Mouse (Mus musculus) E14TG2a.4 (cell line): ENCODE measurements around the gene Cuta.
"Not testable (repeated sequence)": the region's sequence is repeated elsewhere in the genome, so short reads cannot be mapped to it uniquely, and the experiment has no call there.

Experiments used
- H3K27me3 ChIP-seq: 2 replicates; pipeline ENCODE4 v1.6.1; 2014; ENCODE audit warnings: low read length, control low read depth; ENCODE audit not compliant: insufficient read depth
- H3K36me3 ChIP-seq: 2 replicates; pipeline ENCODE4 v1.6.1; 2014; ENCODE audit warnings: low read length, control low read depth; ENCODE audit not compliant: insufficient read depth
- H3K4me1 ChIP-seq: replicated peaks from 2 replicates; pipeline ENCODE4 v1.6.1; 2014; ENCODE audit warnings: low read depth, low read length, control low read depth
- H3K4me3 ChIP-seq: replicated peaks from 2 replicates; pipeline ENCODE4 v1.5.1; 2014; ENCODE audit warnings: mild to moderate bottlenecking, low read length
- H3K9me3 ChIP-seq: 2 replicates; pipeline ENCODE4 v1.6.1; 2014; ENCODE audit warnings: low read length, control low read depth
- CTCF ChIP-seq: conservative IDR thresholded peaks from 2 replicates; pipeline ENCODE4 v1.5.1; 2014; ENCODE audit warnings: low read length
- NANOG ChIP-seq: IDR thresholded peaks from 2 replicates; pipeline ENCODE4 v1.6.1; 2014; ENCODE audit warnings: borderline replicate concordance, low read length, mixed read lengths
- POU5F1 ChIP-seq: IDR thresholded peaks from 2 replicates; pipeline ENCODE4 v1.6.1; 2014; ENCODE audit warnings: low read length, borderline replicate concordance

The Cuta gene

DNA sequence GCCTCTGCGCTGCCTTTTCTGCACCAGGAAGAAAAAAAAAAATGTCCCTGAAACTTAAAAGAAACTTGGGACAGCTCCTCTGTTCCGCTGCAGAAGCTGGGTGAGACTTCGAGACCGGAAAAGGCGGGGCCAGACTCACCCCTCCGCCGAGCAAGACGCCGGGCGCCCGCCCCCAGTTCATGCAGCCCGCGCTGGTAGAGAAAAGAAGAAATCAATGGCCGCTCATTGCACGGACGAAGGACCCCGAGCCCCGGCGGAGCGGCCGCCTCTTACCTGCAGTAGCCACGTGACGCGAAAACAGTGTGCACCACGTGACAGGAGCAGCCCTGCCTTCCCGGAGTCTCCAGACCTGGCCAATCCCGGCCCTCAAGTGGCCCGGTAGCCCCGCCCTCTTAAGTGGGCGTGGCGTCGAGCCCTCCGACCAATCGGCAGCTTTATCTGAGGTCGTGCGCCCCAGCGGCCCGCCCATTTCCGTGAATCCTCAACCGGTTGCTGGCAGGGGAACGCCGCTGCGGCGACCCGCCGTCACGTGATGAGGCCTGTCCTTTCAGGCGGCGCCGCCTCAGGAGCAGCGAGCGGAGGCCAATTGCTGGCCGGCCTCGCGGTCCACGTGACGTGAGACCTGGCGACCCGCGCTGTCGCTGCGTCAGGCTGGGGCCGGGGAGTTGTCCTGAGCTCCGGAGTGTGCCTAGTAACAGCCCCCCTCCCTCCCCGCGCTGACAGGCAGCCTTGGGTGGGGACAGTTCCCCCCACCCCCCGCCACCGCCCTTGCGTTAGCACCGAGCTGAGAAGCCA lies at the start of gene Cuta:
TSS of gene Cuta (minus strand) at position 392 of the 795 bp plus-strand sequence.
- Histone ChIP-seq H3K27me3 (peaks cover 23% of the 10 kb centered on the region), H3K36me3 (peaks cover 41% of the 10 kb centered on the region), H3K4me1 (peaks cover 72% of the 10 kb centered on the region), H3K4me3 (peak within 1 kb of the TSS; percentile 91), H3K9me3 (no peaks in the 10 kb centered on the region)
- TF ChIP-seq CTCF (no peak), POU5F1 (no peak), NANOG (no peak)

GRCm38 (mm10) chr17:26985503-26986179 lies 46.3 kb upstream of the Cuta start:
- Histone ChIP-seq H3K4me3 (no peak overlapping the region), H3K36me3 (peaks cover 6% of the 10 kb centered on the region), H3K9me3 (no peaks in the 10 kb centered on the region; the same call in 1 of the 2 replicates), H3K4me1 (peaks cover 9% of the 10 kb centered on the region), H3K27me3 (no peaks in the 10 kb centered on the region)
- no peak for TF ChIP-seq NANOG
- no peak for TF ChIP-seq POU5F1
- TF ChIP-seq CTCF, result no peak

- TF ChIP-seq NANOG, result no peak
- no peak for TF ChIP-seq POU5F1
- no peak for TF ChIP-seq CTCF
- no peaks in the 10 kb centered on the region; the same call in 1 of the 2 replicates for H3K9me3 ChIP-seq
Observed at GRCm38 (mm10) chr17:26983382-26983781, 44.0 kb upstream of the Cuta start.

DNA sequence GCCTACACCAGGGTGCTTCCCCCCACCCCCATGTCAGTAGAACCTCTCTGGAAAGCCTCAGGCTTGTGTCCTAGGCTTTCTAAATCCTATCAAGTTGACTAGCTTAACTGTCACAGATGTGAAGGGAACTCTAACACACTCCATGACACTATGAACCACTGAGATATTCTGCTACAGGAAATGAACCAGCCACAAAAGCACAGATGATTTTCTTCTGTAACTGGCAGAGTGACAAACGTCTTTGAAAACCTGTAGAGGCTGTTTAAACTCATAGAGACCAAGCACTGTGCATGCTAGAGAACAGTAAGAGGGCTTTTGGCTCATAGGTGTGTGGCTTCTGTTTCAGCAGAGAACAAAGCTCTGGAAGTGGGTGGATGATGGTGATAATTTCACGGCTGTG lies 41.7 kb upstream of the Cuta start:
- TF ChIP-seq CTCF, result no peak
- no peak for TF ChIP-seq NANOG
- no peak for TF ChIP-seq POU5F1
- Histone ChIP-seq H3K27me3 (no peaks in the 10 kb centered on the region), H3K4me3 (no peak overlapping the region), H3K36me3 (peaks cover 49% of the 10 kb centered on the region), H3K9me3 (no peaks in the 10 kb centered on the region), H3K4me1 (peaks cover 12% of the 10 kb centered on the region)

More at GRCm38 (mm10) chr17:26983382-26983781, 44.0 kb upstream of the Cuta start:
- Histone ChIP-seq H3K4me3 (no peak overlapping the region), H3K4me1 (no peaks in the 10 kb centered on the region; the same call in 1 of the 2 replicates), H3K27me3 (no peaks in the 10 kb centered on the region), H3K36me3 (peaks cover 27% of the 10 kb centered on the region)

DNA sequence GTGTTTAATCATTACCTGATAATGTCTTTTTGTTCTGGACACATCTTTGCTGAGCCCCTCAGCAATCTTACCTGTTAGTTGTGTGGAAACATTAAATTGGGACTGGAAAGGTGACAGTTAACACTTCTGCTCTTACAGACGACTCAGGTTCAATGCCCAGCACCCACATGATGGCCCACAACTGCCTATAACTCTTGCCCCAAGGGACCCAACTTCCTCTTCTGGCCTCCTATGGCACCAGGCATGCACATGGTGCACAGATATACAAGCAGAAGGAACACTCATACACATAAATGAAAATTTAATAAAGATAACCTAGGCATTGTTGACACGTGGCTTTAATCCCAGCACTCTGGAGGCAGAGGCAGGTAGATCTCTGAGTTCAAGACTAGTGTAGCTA lies 40.1 kb upstream of the Cuta start:
- TF ChIP-seq CTCF (no peak), POU5F1 (no peak), NANOG (no peak)
- Histone ChIP-seq H3K27me3 (no peaks in the 10 kb centered on the region), H3K9me3 (no peaks in the 10 kb centered on the region), H3K4me3 (no peak overlapping the region), H3K36me3 (peaks cover 65% of the 10 kb centered on the region), H3K4me1 (peaks cover 29% of the 10 kb centered on the region)

GRCm38 (mm10) chr17:26977354-26977753 lies 38.0 kb upstream of the Cuta start:
- Histone ChIP-seq H3K4me1 (peaks cover 40% of the 10 kb centered on the region), H3K36me3 (peaks cover 71% of the 10 kb centered on the region)
- not testable (repeated sequence) for H3K27me3 ChIP-seq, H3K4me3 ChIP-seq, H3K9me3 ChIP-seq
- peak; percentile 37 for TF ChIP-seq CTCF

GRCm38 (mm10) chr17:26975415-26975814 lies 36.0 kb upstream of the Cuta start:
- Histone ChIP-seq H3K4me3 (no peak overlapping the region), H3K4me1 (peaks cover 59% of the 10 kb centered on the region), H3K9me3 (no peaks in the 10 kb centered on the region), H3K27me3 (no peaks in the 10 kb centered on the region), H3K36me3 (peaks cover 63% of the 10 kb centered on the region)
- TF ChIP-seq POU5F1 (no peak), NANOG (no peak), CTCF (no peak)

DNA sequence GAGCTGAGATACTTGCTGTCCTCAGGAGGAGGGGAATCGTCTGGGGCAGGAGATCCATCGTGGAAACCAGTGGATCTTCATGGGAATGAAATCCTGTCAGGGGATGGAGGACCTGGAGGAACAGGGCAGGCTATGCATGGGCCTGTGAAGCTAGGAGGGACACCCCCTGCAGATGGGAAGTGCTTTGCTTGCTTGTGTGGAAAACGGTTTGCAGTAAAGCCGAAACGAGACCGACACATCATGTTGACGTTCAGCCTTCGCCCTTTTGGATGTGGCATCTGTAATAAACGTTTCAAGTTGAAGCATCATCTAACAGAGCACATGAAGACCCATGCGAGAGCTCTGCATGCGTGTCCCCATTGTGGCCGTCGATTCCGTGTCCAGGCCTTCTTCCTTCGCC lies 35.2 kb upstream of the Cuta start:
- Histone ChIP-seq H3K27me3 (no peaks in the 10 kb centered on the region), H3K4me3 (peak overlapping the region; percentile 95), H3K9me3 (no peaks in the 10 kb centered on the region), H3K4me1 (peaks cover 63% of the 10 kb centered on the region), H3K36me3 (peaks cover 56% of the 10 kb centered on the region)
- no peak for TF ChIP-seq POU5F1
- TF ChIP-seq CTCF, result no peak
- TF ChIP-seq NANOG, result no peak
